Mouse (Mus musculus) ES-E14 (cell line): Measurements from ENCODE around the gene Csnk2a1. TPM values are rescaled to one million over a fixed set of nuclear protein-coding genes. Genes with fewer than 3 reads are reported as not detected.

ENCODE experiments used
- DNase-seq: peaks from one replicate; pipeline ENCODE4 v3.0.0-alpha.2; 2013; ENCODE audit warnings: low read depth, low spot score
- H3K27ac ChIP-seq: 2 replicates; pipeline ENCODE4 v1.5.1; 2012; ENCODE audit warnings: low read depth, mild to moderate bottlenecking, low read length, moderate library complexity, mixed read lengths; ENCODE audit not compliant: poor library complexity, insufficient read depth, severe bottlenecking
- H3K36me3 ChIP-seq: 2 replicates; pipeline ENCODE4 v1.6.1; 2012; ENCODE audit warnings: mild to moderate bottlenecking, low read length, moderate library complexity, mixed read lengths; ENCODE audit not compliant: control insufficient read depth, poor library complexity, insufficient read depth, severe bottlenecking
- H3K4me1 ChIP-seq, 2 experiments: fragments of 150-350 bp in 1 of 2; sonication (generic) in 1 of 2; 2 replicates each; pipeline ENCODE4 v1.6.1; 2012; ENCODE audit warnings: low read length in 2 of 2, mild to moderate bottlenecking in 1 of 2, mixed read lengths in 1 of 2; ENCODE audit not compliant: control insufficient read depth in 2 of 2, insufficient read depth in 2 of 2, poor library complexity in 1 of 2
- H3K4me3 ChIP-seq, 2 experiments: fragments of 150-350 bp in 1 of 2; sonication (generic) in 1 of 2; 2 replicates each; pipeline ENCODE4 v1.5.1; 2012; ENCODE audit warnings: low read length in 2 of 2, low read depth in 1 of 2, mild to moderate bottlenecking in 1 of 2, mixed read lengths in 1 of 2; ENCODE audit not compliant: insufficient read depth in 1 of 2, poor library complexity in 1 of 2, severe bottlenecking in 1 of 2
- H3K9ac ChIP-seq: 2 replicates; pipeline ENCODE4 v1.6.1; 2012; ENCODE audit warnings: low read depth, mild to moderate bottlenecking, low read length, mixed read lengths; ENCODE audit not compliant: poor library complexity, insufficient read depth, severe bottlenecking
- H3K9me3 ChIP-seq: fragments of 150-350 bp; sonication (generic); 2 replicates; pipeline ENCODE4 v1.6.1; 2012; ENCODE audit warnings: low read depth, mild to moderate bottlenecking, low read length; ENCODE audit not compliant: control insufficient read depth, insufficient read depth
- CHD2 ChIP-seq: IDR thresholded peaks from 2 replicates; pipeline ENCODE4 v1.6.1; 2014; ENCODE audit warnings: mild to moderate bottlenecking, low read depth, low read length, inconsistent platforms
- HCFC1 ChIP-seq: IDR thresholded peaks from 2 replicates; pipeline ENCODE4 v1.6.1; 2012; ENCODE audit warnings: low read length, inconsistent platforms, borderline replicate concordance; ENCODE audit not compliant: insufficient read depth
- MAFK ChIP-seq: IDR thresholded peaks from 2 replicates; pipeline ENCODE4 v1.6.1; 2014; ENCODE audit warnings: mild to moderate bottlenecking, low read depth, low read length, inconsistent platforms; ENCODE audit not compliant: insufficient read depth
- ZC3H11A ChIP-seq: IDR thresholded peaks from 2 replicates; pipeline ENCODE4 v1.6.1; 2012; ENCODE audit warnings: low read depth, mild to moderate bottlenecking, inconsistent platforms, low read length, borderline replicate concordance
- ZNF384 ChIP-seq: IDR thresholded peaks from 2 replicates; pipeline ENCODE4 v1.6.1; 2012; ENCODE audit warnings: low read depth, low read length, inconsistent platforms
- in situ Hi-C, 2 experiments: fragments of 600-800 bp; cut with MboI; formaldehyde crosslinking; loops; one replicate each; pipeline ENCODE4 v1.15.1; 2025; ENCODE audit warnings: low sequenced_read_pairs in 2 of 2, inconsistent platforms in 1 of 2; ENCODE audit not compliant: unreplicated experiment in 2 of 2
- total RNA-seq: library from RNA; depleted of rRNA; stranded (reverse); fragments of 300-350 nt; gene quantifications from 2 replicates; pipeline ENCODE4 v1.2.3, GENCODE M21; 2012

The Csnk2a1 gene
- total RNA-seq, 1 experiment: 134 TPM

DNA sequence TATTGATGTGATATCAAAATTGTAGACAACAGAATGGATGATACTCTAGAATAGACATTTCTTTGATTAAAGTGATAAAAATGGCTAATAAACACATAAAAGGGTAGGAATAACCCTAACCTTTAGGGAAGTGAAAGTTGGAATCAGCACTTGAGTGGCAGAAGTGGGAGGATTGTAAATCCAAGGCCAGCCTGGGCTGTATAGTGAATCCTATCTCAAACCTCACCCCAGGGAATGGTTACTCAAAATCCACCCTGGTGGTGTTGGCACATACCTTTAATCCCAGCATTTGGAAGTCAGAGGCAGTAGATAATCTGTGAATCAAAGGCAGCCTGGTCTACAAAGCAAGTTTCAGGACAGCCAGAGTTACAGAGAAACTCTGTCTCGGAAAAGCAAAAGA is 20.6 kb downstream of the Csnk2a1 start:
- Histone ChIP-seq H3K4me3 (no peak overlapping the region), H3K9ac (no peak overlapping the region), H3K27ac (no peak overlapping the region), H3K36me3 (peaks cover 8% of the 10 kb centered on the region), H3K4me1 (peaks cover 8% of the 10 kb centered on the region in 2 experiments), H3K9me3 (no peaks in the 10 kb centered on the region)
- in situ Hi-C loops: no loop called here
- DNase-seq: no peak
- TF ChIP-seq HCFC1 (no peak), MAFK (no peak)

DNA sequence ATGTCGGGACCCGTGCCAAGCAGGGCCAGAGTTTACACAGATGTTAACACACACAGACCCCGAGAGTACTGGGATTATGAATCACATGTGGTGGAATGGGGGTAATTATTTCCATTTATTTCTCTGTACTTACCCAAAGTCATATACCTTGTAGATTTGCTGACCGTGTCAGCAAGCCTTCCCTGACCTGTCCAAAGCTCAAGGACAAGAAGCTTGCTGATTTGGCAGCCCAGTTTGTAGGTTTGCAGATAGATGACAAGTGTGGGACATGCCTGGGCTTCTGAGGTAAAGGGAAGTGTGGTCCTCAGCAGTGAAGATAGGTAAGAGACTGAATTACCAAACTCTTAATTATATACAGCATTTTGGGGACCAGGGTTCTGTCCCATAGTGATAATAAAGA is 23.9 kb downstream of the Csnk2a1 start:
- no peak for DNase-seq
- H3K27ac ChIP-seq: no peak overlapping the region
- TF ChIP-seq ZC3H11A: no peak
- no peak for TF ChIP-seq CHD2
- no peak for TF ChIP-seq HCFC1
- TF ChIP-seq ZNF384: no peak
- no peak for TF ChIP-seq MAFK
- H3K9me3 ChIP-seq: no peaks in the 10 kb centered on the region
- H3K9ac ChIP-seq: no peak overlapping the region
- no peak overlapping the region for H3K4me3 ChIP-seq
- in situ Hi-C loops: no loop called here
- peaks cover 8% of the 10 kb centered on the region for H3K36me3 ChIP-seq
- H3K4me1 ChIP-seq: no peaks in the 10 kb centered on the region; a peak in 1 of 4 replicates

DNA sequence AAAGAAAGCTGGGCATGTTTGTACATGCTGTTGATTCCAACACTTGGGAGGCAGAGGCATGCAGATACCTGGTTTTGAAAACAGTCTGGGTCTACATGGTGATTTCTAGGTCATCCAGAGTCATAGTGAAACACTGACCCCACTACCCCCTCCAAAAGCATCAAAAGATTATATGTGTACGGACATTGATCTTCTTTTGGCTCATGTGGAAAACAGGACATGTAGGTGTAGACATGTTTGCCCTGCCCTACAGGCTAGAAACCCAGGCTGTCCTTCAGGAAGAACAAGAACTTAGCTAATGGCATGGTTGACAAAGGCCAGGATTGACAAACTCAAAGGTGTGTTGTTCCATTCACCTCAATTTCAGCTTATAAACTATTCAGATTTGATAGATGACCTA is 33.1 kb downstream of the Csnk2a1 start:
- no peak overlapping the region for H3K4me3 ChIP-seq
- H3K36me3 ChIP-seq: peaks cover 26% of the 10 kb centered on the region
- DNase-seq: no peak
- no peaks in the 10 kb centered on the region for H3K4me1 ChIP-seq
- H3K9ac ChIP-seq: no peak overlapping the region; the same call in 1 of the 2 replicates
- in situ Hi-C loops: no loop called here
- TF ChIP-seq HCFC1: no peak
- no peak for TF ChIP-seq MAFK
- TF ChIP-seq ZC3H11A: no peak
- TF ChIP-seq CHD2: no peak
- no peak for TF ChIP-seq ZNF384
- H3K27ac ChIP-seq: no peak overlapping the region
- 0 out of 2 replicates have a peak, but pooled peaks cover 1% of the 10 kb centered on the region for H3K9me3 ChIP-seq

DNA sequence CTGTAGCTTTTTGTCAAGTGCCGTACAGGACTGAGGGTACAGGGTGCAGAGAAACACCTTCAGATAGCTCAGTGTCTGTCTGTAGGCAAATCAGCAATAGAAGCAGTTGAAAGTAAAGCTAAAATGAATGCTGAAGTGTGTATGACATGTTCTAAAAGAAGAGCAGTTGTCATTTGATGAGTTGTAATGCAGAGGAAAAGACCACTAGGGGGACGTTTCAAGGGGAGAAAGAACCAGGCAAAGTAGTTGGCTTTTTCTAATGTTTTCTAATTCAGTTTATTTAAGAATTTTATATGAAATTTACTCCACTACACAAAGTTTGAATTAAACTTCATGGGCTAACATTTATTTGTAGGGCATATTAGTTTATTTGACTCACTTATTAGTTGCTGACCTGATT is 47.0 kb downstream of the Csnk2a1 start:
- no peak overlapping the region for H3K4me3 ChIP-seq
- peaks cover 29% of the 10 kb centered on the region for H3K36me3 ChIP-seq
- H3K4me1 ChIP-seq: peaks cover 0 to 3% of the 10 kb centered on the region in 2 experiments; a peak in 1 of 4 replicates
- DNase-seq: no peak
- no peaks in the 10 kb centered on the region for H3K9me3 ChIP-seq
- no peak overlapping the region for H3K9ac ChIP-seq
- H3K27ac ChIP-seq: no peak overlapping the region
- in situ Hi-C loops: no loop called here
- TF ChIP-seq MAFK (no peak), CHD2 (no peak), HCFC1 (no peak), ZC3H11A (no peak), ZNF384 (no peak)

DNA sequence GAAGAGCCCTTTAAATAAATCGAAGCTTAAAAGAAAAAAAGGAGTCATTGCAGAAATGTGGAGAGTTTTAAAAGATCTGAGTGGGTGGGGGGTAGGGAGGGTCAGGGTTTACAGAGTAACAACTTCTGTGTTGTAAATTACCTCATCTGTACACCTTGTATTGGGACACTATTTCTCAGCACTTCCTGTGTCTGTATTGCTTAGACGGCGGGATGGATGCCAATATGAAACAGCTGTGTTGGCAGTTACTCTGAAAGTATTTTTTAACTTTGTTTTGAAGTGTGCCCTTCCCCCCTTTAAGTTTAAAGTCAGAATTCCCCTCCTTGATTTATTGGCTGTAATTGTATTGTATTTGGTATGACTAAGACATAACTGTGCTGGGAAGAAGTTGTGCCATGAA is 54.8 kb downstream of the Csnk2a1 start:
- Histone ChIP-seq H3K9me3 (no peaks in the 10 kb centered on the region), H3K4me3 (no peak overlapping the region), H3K4me1 (no peaks in the 10 kb centered on the region), H3K36me3 (peaks cover 22% of the 10 kb centered on the region), H3K9ac (no peak overlapping the region), H3K27ac (no peak overlapping the region)
- no peak for TF ChIP-seq ZC3H11A
- TF ChIP-seq ZNF384: no peak
- TF ChIP-seq MAFK: no peak
- TF ChIP-seq HCFC1: no peak
- no peak for TF ChIP-seq CHD2
- in situ Hi-C loops: no loop called here
- no peak for DNase-seq
